Mouse (Mus musculus) cerebellum, adult 2 months (tissue): ENCODE data around the gene Qprt.

Experiments
- CTCF ChIP-seq: fragments of 200-500 bp; IDR thresholded peaks from 2 replicates; pipeline ENCODE4 v1.5.1; 2011; ENCODE audit warnings: low read depth, mild to moderate bottlenecking, control low read depth, low read length, moderate library complexity, borderline replicate concordance; ENCODE audit not compliant: insufficient read depth
- POLR2A ChIP-seq: fragments of 200-500 bp; IDR thresholded peaks from 2 replicates; pipeline ENCODE4 v1.6.1; 2011; ENCODE audit warnings: low read length, control low read depth, borderline replicate concordance; ENCODE audit not compliant: insufficient read depth

DNA sequence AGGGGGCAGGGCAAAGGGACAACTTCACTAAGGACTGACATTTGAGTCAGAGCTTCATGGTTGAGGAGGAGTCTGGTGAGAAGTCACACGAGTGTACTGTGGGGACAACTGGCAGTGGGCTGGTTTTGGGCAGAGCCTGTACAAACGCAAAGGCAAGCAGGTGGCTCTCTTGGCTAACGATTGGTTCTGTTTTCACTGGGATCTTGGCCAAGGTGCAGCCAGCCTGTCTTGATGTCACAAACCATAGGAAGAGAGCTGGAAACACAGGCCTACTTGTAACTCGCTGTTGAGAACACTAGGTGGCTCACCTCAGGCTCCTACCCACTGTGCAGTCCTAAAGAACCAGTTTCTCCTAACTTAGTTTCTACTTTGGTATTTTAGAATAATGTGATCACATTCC, 7.6 kb upstream of the Qprt start:
- TF ChIP-seq POLR2A = no peak
- TF ChIP-seq CTCF = peak; percentile 59; the same call in 1 of the 2 replicates
